24 mouse cellular contexts compared by ENCODE assay signal in genomic region chr8:51409123-51409522, GRCm38 (mm10).
"Had no signal": no experiment of that assay in that cellular context is flagged by ENCODE, and none has a peak within 500 bp of the region (broad histone marks: within the 10 kb centered on the region; RNA-seq: fewer than 3 reads in every experiment).

No protein-coding gene starts in this region.

- H3K27ac ChIP-seq: heart, adult 2 months; heart, embryonic 13.5 days; heart, embryonic 15.5 days; hindbrain, embryonic 12.5 days; hindbrain, embryonic 14.5 days; limb, embryonic 13.5 days; limb, embryonic 15.5 days had no signal

- H3K4me3 ChIP-seq: heart, adult 2 months; heart, embryonic 13.5 days; heart, embryonic 15.5 days; hindbrain, embryonic 12.5 days; limb, embryonic 13.5 days; limb, embryonic 15.5 days had no signal

- H3K27me3 ChIP-seq: heart, embryonic 13.5 days; heart, embryonic 15.5 days; hindbrain, embryonic 12.5 days; limb, embryonic 13.5 days; limb, embryonic 15.5 days had no signal

- H3K9ac ChIP-seq: forebrain, postnatal 0 days; heart, embryonic 13.5 days; heart, embryonic 15.5 days; hindbrain, embryonic 12.5 days; hindbrain, embryonic 14.5 days; limb, embryonic 13.5 days; limb, embryonic 15.5 days had no signal

- H3K9me3 ChIP-seq: heart, embryonic 13.5 days; heart, embryonic 15.5 days; hindbrain, embryonic 12.5 days; limb, embryonic 13.5 days; limb, embryonic 15.5 days had no signal

- DNase-seq: forebrain, postnatal 0 days; gastrocnemius, postnatal 14 days; gastrocnemius, postnatal 36 days; heart, adult 11 months; heart, adult 2 months; heart, postnatal 14 days; heart, postnatal 36 days; kidney, adult 18-20 months; kidney, adult 8-10 months; kidney, postnatal 10 days; kidney, postnatal 25 days; kidney, postnatal 4 days; layer of hippocampus, adult 9-11 months; layer of hippocampus, postnatal 36 days; left cerebral cortex, postnatal 4 days had no signal

- H3K36me3 ChIP-seq: heart, embryonic 13.5 days; heart, embryonic 15.5 days; hindbrain, embryonic 12.5 days; limb, embryonic 13.5 days; limb, embryonic 15.5 days had no signal

- H3K4me2 ChIP-seq: heart, embryonic 11.5 days; heart, embryonic 13.5 days; heart, embryonic 15.5 days; hindbrain, embryonic 12.5 days; hindbrain, embryonic 14.5 days; limb, embryonic 13.5 days; limb, embryonic 15.5 days had no signal

- H3K4me1 ChIP-seq: heart, embryonic 13.5 days; heart, embryonic 15.5 days; hindbrain, embryonic 12.5 days; limb, embryonic 13.5 days; limb, embryonic 15.5 days had no signal

- ATAC-seq: forebrain, postnatal 0 days; hindbrain, embryonic 16.5 days; inflammation-experienced regulatory T-cells, adult 6 months had no signal
